Mouse (Mus musculus) left cerebral cortex, adult 9 months (tissue): ENCODE measurements around the gene Fxyd3.
A peak's percentile ranks its signal among the peaks of the same experiment; 100 is the strongest.

Experiments used
- DNase-seq, 2 experiments: peaks; one replicate each; pipeline ENCODE4 v3.0.0; 2022; ENCODE audit warnings: low spot score in 2 of 2

The Fxyd3 gene

DNA sequence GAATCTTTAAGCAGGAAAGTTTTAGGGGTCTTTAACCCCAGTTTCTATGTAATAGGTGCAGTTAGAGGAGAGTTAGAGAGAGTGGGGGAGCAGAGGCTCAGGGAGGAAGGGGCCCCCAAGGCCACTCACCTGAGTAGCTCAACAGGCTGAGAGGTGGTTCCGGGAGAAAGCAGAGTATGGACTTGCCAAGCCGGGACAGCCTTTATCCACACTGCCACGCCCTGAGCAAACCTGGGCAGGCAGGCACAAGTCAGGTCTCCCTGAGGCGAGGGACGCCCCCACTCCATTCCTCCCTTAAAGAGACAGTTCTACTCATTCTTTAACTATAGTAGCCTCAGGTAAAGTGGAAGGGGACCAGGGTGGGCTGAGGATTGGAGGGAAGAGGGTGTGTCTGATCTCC is at the start of gene Fxyd3:
TSS of gene Fxyd3 (minus strand) at position 213 of the 400 bp plus-strand sequence.
- DNase-seq, result no peak

DNA sequence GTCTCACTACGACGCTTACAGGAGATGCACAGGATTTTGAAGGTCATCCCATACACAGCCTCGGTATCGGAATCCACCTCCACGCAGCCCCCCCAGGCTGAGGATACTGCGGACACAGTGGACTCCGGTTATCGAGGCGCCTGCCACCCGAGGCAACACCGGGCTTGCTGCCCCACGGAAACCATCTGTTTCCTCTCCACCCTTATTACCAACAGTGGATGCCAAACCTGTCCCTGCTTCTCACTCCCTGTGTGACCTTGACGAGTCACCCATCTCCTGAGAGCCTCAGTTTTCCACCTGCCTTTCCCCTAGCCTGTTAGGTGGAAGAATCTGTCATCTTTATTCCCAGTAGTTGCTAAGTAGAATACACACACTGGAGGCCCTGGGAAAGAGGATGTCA is 48.6 kb upstream of the Fxyd3 start:
- DNase-seq, result no peak

DNA sequence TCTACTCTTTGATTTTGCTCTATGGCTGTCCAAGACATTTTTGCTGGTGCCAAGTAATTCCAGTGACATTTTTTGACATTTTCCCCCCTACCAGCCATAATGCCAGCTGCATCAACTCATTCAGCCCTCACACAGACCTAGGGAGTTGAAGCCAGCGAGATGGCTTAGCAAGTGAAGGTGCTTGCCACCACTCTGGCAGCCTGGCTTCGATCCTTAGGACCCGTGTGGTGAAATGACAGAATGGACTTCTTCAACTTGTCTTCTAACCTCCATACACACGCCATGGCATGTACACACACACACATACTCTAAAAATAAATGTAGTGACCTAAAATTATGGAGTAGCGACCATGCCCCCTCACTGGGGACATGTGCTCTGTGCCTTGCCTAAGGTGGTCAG is 47.9 kb upstream of the Fxyd3 start:
- DNase-seq, result no peak

DNA sequence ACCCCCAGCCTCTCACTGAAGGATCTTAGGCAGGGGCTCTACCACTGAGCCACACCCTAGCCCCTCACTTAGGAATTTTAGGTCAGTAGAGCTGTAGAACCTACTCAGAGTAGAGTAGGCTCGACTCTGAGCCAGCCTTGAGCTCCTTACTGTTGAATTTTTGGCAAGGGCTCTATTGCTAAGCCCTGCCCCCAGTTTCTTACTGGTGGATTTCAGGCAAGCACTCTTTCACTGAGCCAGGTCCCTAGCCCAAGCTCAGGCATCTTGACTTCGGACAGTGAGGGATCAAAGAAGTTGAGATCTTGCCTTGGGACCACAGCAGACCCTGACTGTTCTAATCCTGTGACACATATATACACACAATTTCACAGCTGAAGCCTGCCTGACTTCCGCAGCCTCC is 47.2 kb upstream of the Fxyd3 start:
- DNase-seq, result no peak

DNA sequence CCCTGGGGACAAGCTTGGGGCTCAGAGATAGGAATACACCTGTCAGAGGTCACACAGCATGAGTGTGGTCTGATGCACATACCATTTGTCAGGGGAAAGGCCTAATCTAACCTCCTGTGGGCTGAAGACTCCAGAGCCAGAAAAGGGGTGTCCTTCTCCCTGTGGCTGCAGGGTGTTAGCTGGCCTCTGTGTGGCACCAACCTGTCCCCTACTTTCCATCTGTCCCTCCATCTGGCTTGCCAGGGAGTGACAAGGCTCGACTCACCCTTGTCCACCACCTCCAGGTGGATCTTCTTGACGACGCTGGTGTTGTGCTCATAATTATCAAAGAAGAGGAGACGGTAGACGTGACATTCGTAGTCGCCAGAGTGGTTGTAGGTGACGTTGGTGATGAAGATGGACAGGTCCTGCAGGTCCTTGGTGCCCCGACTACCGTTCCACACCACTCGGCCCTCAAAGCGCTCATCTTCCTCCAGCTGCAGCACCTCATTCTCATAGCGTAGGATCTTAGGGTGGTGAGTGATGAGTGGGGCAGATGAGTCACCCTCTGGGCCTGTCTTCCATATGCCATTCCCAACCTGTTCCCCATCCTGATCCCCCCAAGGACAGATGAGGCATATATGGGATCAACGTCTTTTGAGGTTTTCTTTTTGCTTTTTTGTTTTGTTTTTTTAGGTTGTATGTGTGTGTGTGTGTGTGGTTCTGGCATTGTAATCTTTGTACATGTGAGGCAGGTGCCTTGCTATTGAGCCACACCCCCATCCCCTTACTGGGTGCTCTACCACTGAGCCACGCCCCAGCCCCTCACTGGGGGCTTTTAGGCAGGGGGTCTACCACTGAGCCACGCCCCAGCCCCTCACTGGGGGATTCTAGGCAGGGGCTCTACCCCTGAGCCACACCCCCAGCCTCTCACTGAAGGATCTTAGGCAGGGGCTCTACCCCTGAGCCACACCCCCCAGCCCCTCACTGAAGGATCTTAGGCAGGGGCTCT is 46.4 kb upstream of the Fxyd3 start:
- no peak for DNase-seq

DNA sequence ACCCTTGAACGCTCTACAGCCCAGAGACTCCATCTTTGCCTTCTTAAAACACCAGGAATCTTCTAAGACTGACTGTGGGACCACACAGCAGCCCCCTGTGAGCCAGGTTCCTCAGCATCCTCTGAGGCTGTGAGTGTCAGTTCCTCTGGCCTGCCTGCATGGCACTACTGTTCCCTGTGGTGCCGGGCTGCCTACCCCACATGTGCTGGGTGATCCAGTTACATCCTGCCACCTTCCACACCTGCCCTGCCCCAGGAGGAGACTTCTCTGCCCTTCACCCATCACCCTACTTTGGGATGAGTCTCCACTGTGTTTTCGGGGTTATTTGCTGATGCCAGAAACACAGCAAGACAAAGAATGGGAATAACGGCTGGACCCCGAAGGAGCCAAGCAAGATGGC is 43.1 kb upstream of the Fxyd3 start:
- DNase-seq, result no peak

DNA sequence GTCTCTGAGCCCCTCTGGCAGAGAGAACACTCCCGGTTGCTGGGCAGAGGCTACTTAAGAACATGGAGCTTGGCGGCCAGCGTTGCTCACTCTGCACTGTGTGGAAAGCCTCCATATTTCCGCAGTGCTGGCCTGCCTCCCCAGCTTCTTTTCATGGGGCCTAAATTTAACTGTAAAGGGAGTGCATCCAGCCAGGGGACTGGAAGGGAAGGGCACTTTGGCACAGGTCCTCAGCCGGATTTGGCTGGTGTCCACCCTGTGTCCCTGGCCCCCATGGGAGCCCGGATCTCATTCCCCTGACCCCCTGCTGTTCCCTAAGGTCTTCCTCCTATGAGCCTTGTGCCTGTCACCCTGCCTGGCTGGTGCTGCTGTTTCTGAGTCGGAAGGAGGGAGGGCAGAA is 42.0 kb upstream of the Fxyd3 start:
- DNase-seq, result no peak

DNA sequence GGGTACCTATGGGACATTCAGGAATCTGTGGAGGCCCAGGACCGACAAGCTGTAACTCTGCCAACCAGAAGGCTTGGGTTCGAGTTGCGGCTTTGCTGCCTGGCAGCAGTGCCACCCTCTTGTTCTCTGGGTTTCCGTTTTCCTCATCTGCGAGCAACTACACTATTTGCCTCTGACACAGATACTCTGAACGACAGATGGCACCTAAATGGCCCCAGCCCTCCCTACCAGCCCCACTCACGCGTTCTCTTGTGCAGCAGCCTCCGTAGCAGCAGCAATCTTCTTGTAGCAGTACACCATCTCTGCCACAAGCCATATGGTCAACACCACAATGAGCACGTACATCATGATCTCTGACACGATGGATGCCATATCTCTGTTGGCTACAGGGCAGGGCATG is 41.0 kb upstream of the Fxyd3 start:
- DNase-seq, result no peak

DNA sequence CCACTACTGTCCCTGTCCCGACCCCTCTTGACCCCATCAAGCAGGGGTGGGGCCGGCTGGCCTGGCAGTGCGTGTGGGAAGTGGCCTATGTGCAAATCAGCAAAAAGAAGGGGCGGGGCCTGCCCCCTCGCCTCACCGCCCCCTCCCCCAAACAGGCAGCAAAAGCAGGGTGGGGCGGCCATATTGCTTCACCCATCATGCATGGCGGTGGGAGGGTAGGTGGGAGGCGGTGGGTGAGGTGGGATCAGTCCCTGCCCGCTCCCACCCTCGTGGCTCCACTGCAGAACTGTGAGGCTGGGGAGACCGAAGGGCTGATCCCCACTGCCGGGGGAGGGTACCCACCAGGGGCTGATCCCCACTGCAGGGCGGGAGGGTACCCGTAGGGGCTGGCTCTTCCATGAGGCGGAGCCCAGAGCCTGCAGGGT is 40.2 kb upstream of the Fxyd3 start:
- DNase-seq, result no peak

DNA sequence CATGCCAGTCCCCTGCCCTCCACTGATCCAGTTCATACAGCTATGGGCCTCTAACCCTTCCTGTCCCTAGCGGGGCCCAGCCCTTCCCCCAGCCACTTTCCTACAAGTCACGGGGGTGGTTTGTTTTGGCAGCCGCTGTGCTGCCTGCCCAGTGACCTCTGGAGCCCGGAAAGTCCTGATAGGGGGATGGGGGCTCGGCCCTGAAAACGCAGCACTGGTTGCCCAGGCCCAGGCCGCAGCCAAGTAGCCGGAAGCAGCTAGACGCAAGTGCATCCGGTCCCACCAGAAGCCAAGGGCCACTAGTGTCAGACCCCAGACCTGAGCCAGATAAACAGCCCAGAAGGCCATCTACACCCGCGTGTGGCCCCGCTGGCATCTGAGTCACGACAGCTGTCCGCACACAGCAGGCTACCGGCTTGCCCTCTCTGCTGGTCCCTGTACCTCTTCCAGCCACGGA is 39.1 kb upstream of the Fxyd3 start:
- DNase-seq, result no peak

DNA sequence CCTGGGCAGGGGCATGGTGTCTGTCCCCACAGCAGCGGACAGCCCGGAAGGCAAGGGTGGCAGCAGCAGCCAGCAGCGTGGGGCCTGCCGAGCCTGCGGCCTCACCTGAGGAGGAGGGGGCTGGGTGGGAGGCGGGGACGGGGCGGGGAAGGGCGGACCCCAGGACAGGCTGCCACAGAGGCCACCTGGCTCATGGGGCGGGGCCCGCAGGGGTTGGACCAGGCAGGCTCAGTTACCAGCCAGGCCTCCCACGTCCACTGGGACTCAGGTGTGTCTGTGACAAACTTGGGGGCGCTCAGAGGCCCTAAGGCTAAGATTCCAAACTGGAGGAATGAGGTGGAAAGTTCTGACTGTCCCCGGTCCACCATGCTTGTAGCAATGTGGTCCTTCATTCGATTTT is 38.7 kb upstream of the Fxyd3 start, which contains the start of gene Hpn:
TSS of gene Hpn (minus strand) at position 109 of the 400 bp plus-strand sequence.
- no peak for DNase-seq

DNA sequence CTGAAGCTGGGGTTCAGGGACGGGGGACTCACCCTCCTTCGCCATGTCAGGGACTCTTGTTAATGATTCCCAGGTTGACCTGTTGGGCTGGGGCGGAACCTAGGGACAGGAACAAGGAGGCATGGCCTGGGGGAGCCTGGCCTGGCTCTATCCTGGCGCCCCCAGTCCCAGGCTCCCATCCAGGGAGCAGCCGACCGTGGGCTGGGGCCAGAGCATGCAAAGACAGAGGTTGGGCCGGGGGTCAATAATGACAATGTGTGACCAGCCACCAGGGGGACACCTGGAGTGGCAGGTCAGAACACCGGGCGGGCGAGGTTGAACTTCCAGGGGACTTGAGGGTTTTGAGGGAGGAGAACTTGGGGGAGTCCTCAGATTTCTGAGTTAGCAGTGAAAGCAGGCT is 38.1 kb upstream of the Fxyd3 start:
- DNase-seq, result no peak

DNA sequence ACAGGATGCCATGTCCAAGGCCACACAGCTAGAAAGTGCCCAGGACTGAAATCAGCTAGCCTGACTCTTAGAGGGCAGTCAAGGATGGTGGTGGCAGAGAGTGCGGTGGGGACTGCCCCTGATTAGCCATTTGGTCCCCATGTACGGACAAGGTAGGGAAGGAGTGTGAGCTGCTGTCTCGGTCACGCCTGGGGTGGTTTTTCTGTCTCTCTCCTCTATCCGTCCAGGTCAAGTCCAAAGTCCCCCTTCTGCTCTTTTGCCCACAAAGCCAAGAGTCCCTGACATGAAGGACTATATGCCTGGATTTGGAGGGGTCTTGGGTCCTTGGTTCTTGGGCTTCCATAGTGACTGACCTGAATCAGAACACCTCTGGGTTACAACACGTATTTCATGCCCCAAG is 37.3 kb upstream of the Fxyd3 start:
- DNase-seq, result no peak

DNA sequence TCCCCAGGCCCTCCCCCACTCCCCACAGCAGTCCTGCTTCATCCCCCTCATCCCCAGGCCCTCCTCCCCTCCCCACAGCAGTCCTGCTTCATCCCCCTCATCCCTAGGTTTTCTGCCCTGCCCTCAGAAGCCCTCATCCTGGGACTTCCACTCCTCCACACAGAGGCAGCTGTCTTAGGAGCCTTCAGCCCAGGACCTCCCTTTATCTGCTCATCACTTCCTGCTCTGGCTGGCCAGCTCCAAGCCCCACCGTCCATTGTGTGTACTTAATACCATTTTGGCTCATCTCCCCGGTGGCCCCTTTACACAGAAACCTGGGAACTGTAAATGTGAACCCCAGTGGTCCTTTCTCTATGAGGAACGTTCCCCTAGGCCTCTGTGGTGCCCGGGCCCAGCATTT is 35.5 kb upstream of the Fxyd3 start:
- DNase-seq, result no peak

DNA sequence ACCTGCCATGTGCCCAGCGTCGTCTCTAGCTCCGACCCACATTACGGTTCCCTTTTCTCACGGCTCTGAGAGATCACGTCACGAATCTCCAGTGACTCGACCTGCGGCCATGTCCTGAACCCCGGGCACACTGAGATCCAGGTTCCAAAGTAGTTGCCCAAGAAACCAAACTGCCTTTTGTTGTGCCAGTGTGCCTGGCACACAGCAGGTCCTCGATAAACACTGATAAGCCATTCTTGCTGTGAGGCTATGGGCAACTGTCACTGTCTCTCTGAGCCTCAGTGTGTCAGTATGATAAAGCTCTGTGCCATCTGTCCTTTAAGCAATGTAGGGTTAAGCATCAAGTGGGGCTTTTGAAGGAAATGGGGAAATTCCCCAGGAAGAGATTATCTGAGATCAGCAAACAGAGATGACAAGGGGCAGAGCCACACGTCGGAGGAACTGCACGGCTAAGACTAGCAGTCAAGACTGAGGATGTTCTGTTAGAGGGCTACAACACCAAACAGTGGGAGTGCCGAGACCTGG is 34.4 kb upstream of the Fxyd3 start:
- DNase-seq, result no peak

DNA sequence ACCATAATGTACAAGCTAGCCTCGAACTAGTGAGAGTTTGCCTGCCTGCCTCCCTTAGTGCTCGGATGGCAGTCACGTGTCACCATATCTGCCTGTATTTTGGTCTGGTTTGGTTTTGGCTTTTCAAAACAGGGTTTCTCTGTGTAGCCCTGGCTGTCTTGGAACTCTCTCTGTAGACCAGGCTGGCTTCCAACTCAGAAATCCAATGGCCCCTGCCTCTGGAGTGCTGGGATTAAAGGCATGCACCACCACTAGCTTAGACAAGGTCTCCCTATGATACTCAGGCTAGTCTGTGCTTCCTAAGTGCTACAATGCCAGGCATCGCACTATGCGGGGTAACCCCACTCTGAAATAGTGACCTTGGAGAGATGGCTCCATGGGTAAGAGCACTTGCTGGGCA is 33.3 kb upstream of the Fxyd3 start:
- no peak for DNase-seq

DNA sequence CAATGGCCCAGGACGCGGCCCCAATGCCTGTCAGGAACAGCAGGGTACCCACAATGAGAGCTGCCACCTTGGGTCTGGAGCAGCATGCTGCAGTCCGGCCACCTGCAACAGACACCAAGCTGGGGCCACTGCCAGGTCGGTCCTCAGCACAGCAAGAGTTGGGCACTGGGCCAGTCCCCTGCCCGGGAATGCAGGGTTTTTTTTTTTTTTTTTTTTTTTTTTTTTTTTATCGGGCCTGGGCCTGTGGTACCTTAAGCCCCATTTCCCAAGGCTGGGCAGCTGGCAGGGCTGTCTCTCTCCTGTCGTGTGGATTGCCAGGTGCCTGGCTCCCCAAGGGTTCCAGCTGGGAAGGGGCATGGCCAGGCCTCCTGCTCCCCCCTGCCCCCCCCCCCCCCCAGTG is 32.6 kb upstream of the Fxyd3 start:
- DNase-seq, result no peak

DNA sequence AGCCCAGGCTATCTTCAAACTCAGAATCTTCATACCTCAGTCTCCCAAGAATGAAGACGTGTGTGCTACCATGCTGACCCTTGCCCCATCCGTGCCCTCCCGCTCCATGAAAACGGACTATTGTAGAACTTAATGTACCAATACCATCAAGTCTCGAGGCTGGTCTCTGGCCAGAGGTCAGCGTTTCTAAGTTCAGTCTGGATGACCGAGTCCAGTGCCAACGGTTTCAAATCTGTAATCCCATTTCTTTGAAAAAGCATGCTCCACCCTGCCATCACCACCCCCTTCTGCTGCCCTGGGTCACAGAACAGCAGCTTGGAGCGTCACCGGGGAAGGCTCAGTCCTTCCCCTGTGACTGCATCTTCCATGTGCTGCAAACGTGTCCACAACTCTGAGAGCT is 31.3 kb upstream of the Fxyd3 start:
- DNase-seq, result no peak

DNA sequence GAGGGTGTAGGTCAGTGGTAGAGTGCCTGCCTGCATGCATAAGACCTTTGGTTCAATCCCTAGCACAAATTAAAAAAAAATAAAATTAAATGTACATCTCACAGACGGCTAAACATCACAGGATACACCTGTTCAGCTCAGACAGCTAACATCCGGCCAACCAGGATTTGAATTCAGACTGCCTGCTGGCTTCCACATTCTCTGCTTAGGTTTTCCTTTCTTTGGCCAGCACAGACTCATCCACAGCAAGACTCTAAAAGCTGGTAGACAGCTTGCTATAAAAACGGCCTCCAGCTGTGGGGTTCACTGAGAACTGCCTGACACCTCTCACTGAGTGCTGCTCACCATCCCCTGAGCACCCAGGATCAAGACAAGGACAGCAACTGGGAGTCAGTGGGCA is 29.7 kb upstream of the Fxyd3 start:
- DNase-seq, result no peak

DNA sequence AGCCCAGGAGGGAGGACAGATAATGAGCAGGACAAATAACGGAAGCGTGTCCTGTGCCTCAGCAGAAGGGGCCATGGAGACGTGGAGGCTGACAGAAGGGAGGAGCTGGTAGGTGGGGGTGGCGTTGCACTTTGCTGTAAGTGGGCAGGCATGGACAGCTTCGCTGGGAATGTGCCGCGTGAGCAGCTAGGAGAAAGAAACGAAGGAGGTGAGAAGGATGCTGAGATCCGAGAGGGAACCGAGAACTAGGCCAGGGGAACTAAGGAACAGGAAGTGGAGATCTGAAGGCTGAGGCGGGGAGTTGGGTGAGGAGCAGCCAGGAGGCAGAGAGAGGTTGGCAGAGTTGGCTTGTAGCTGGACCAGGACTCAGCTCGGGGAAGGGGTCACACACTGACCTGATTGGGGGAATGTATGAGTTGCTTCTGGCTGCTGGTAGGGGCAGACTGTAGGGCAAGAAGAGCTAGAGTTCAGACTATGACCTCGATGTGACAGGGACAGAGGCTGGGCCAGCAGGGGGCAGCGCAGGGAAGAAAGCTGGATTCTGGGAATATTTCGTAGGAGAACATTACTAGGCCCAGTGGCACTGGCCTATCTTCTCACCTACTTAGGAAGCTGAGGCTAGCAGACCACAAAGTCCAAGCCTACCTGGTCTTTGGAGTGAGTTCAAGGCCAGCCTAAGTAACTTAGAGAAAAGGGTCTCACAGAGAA is 28.7 kb upstream of the Fxyd3 start:
- DNase-seq, result peak in 1 of 2 experiments; percentile 73

DNA sequence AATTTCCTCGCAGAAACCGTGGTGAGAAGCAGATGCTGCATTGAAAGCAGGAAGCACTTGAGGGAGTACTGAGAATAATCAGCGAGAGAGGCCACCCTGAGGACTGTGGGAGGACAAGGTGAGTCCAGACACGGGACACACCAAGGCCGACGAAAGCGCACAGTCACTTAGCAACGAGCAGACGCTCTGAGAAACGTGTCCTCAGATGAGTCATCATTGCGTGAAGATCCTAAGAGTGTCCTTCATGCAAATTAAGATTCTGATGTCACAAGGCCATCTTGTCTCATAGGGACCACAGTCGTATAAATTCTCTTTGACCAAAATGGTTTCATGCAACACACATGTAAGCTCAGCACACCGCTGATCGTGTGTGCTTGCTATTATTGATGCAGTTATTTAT is 24.3 kb upstream of the Fxyd3 start:
- DNase-seq, result no peak

DNA sequence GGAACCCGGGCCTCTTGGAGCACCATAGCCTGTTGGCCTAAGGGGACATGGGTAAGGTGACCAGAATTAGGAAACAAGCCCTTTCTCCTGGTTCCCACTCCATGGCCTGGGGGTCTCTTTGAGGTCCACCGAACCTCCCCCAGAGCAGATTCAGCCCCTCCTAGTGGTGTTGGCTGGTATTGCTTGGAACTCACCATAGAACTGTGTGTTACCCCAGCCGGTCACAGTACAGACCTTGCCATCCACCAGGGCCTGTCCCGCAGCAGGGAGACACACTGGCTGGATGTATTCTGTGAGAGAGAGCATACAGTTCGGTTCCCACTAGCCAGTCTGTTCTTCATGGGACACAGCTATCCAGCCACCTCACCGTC is 23.1 kb upstream of the Fxyd3 start:
- no peak for DNase-seq
